Mouse (Mus musculus) small intestine, adult 2 months (tissue): Measurements from ENCODE around the gene Myh3.

Experiments used
- CTCF ChIP-seq: fragments of 200-500 bp; IDR thresholded peaks from 2 replicates; pipeline ENCODE4 v1.5.1; 2012; ENCODE audit warnings: low read depth, mild to moderate bottlenecking, control low read depth, inconsistent platforms, low read length, moderate library complexity, mixed read lengths; ENCODE audit not compliant: insufficient replicate concordance, insufficient read length; ENCODE audit errors: extremely low read depth
- POLR2A ChIP-seq: fragments of 200-500 bp; IDR thresholded peaks from 2 replicates; pipeline ENCODE4 v1.6.1; 2012; ENCODE audit warnings: low read depth, mild to moderate bottlenecking, control low read depth, inconsistent platforms, low read length, moderate library complexity

DNA sequence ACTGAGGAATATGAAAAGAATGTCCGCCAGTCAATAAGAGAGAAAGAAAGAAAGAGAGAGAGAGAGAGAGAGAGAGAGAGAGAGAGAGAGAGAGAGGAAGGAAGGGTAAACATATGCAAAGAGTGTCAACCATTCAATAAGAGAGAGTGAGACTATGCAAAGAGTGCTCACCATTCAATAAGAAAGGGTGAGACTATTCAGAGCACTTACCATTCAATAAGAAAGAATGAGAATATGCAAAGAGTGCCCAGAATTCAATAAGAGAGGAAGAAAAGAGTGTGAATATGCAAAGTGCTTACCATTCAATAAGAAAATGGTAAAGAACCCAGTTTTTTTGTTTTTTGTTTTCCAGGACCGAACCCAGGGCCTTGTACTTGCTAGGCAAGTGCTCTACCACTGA lies 72.1 kb downstream of the Myh3 start:
- TF ChIP-seq CTCF: no peak
- TF ChIP-seq POLR2A: no peak
